Mouse (Mus musculus) stomach, embryonic 16.5 days (tissue): Measurements from ENCODE around the gene Skor1. TPM values are rescaled to one million over a fixed set of nuclear protein-coding genes. Genes with fewer than 3 reads are reported as not detected.

Source experiments
- ATAC-seq: fragments of 200-750 bp; cut with Nextera tagmentation; 2 replicates; pipeline ENCODE4 v1.8.0; 2017; ENCODE audit warnings: moderate number of reproducible peaks, moderate TSS enrichment; ENCODE audit not compliant: insufficient read depth, low FRiP score
- H3K27ac ChIP-seq: fragments of 300-500 bp; sonication (generic); 2 replicates; pipeline ENCODE4 v1.5.1; 2014; ENCODE audit warnings: low read length
- H3K27me3 ChIP-seq: fragments of 300-500 bp; sonication (generic); 2 replicates; pipeline ENCODE4 v1.6.1; 2014; ENCODE audit warnings: low read length, control low read depth, mixed read lengths; ENCODE audit not compliant: control insufficient read depth, insufficient read depth
- H3K36me3 ChIP-seq: fragments of 300-500 bp; sonication (generic); 2 replicates; pipeline ENCODE4 v1.6.1; 2014; ENCODE audit warnings: low read length; ENCODE audit not compliant: control insufficient read depth, insufficient read depth
- H3K4me1 ChIP-seq: fragments of 300-500 bp; sonication (generic); 2 replicates; pipeline ENCODE4 v1.6.1; 2014; ENCODE audit warnings: low read length, control low read depth, mixed read lengths; ENCODE audit not compliant: control insufficient read depth, insufficient read depth
- H3K4me2 ChIP-seq: fragments of 300-500 bp; sonication (generic); 2 replicates; pipeline ENCODE4 v1.6.1; 2014; ENCODE audit warnings: low read depth, low read length, mixed read lengths
- H3K4me3 ChIP-seq: fragments of 300-500 bp; sonication (generic); replicated peaks from 2 replicates; pipeline ENCODE4 v1.5.1; 2014; ENCODE audit warnings: mild to moderate bottlenecking, low read length
- H3K9ac ChIP-seq: fragments of 300-500 bp; sonication (generic); 2 replicates; pipeline ENCODE4 v1.6.1; 2014; ENCODE audit warnings: low read length
- H3K9me3 ChIP-seq: fragments of 300-500 bp; sonication (generic); replicated peaks from 2 replicates; pipeline ENCODE4 v1.6.1; 2016; ENCODE audit warnings: low read length, control low read depth; ENCODE audit not compliant: control insufficient read depth
- WGBS: fragments of 180-500 bp; shearing (Covaris S2); extraction: QIAGEN DNeasy Blood & Tissue Kit; methylation state at CpG from one replicate; pipeline ENCODE4 v1.1.7; 2014; 5-methylcytosine and 5-hydroxymethylcytosine counted together
- polyA plus RNA-seq: library from polyadenylated mRNA; unstranded; fragments of >200 nt; fragmentation: Nextera tagmentation; extraction: Ambion mirVana; gene quantifications from 2 replicates; pipeline ENCODE4 v1.2.1, GENCODE M21; 2015

Skor1 gene
- polyA plus RNA-seq, 1 experiment from 2014 or later: not detected

- no peaks in the 10 kb centered on the region for H3K36me3 ChIP-seq
- H3K4me2 ChIP-seq: peak overlapping the region; percentile 69
- no peaks in the 10 kb centered on the region for H3K27me3 ChIP-seq
- H3K4me3 ChIP-seq: peak overlapping the region; percentile 59
- peaks cover 14% of the 10 kb centered on the region for H3K4me1 ChIP-seq
- peak; percentile 46; the same call in 1 of the 2 replicates for ATAC-seq
- WGBS: 26% methylated on average over 4 of the region's 4 CpGs
- H3K9ac ChIP-seq: peak overlapping the region; percentile 82
- no peaks in the 10 kb centered on the region; the same call in 1 of the 2 replicates for H3K9me3 ChIP-seq
- H3K27ac ChIP-seq: peak overlapping the region; percentile 98
Measured at GRCm38 (mm10) chr9:63108580-63108979, 40.2 kb downstream of the Skor1 start.

DNA sequence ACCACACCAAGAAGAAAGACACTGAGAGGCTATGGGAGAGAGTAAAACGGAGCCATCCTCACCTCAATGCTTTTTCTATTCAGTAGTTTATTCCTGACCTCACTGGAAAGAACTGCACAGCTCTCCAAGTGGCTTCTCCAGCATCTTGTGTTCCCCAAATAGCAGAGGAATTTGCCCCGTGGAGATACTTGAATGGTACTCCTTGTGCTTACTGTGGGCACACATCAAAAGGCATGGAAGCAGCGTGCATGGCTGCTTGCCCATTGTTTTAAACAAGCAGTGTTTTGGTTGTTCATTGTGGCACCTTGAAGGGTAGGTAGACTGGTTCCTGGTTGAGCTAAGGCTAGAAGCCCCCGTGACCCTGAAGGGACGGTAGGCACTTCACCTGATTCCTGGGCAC is 48.1 kb downstream of the Skor1 start:
- Histone ChIP-seq H3K4me3 (no peak overlapping the region), H3K9me3 (peaks cover 4% of the 10 kb centered on the region; the same call in 1 of the 2 replicates), H3K27ac (no peak overlapping the region), H3K9ac (no peak overlapping the region), H3K4me1 (no peaks in the 10 kb centered on the region), H3K36me3 (no peaks in the 10 kb centered on the region), H3K4me2 (no peak overlapping the region), H3K27me3 (no peaks in the 10 kb centered on the region)
- WGBS: 85% methylated on average over 5 of the region's 5 CpGs
- no peak for ATAC-seq

DNA sequence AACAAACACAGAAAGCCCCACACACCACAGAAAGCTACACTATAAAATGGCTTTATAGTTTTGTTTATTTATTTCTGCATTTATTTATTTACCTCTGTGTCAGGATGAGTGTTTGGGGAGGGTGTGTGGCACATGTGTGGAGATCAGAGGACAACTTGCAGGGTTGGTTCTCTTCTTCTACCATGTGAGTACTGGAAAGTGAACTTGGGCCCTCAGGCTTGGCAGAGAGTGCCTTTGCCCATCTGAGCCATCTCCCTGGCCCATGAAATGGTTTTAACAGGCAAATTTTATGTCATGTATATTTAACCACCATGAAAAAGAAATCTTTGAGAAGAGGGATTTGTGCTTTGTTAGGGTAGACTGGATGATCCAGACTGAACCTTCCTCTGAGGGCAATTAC is 48.9 kb downstream of the Skor1 start:
- Histone ChIP-seq H3K4me2 (no peak overlapping the region), H3K9ac (no peak overlapping the region), H3K27ac (no peak overlapping the region), H3K4me3 (no peak overlapping the region), H3K9me3 (peaks cover 4% of the 10 kb centered on the region; the same call in 1 of the 2 replicates), H3K27me3 (no peaks in the 10 kb centered on the region), H3K36me3 (no peaks in the 10 kb centered on the region), H3K4me1 (no peaks in the 10 kb centered on the region)
- ATAC-seq: no peak

DNA sequence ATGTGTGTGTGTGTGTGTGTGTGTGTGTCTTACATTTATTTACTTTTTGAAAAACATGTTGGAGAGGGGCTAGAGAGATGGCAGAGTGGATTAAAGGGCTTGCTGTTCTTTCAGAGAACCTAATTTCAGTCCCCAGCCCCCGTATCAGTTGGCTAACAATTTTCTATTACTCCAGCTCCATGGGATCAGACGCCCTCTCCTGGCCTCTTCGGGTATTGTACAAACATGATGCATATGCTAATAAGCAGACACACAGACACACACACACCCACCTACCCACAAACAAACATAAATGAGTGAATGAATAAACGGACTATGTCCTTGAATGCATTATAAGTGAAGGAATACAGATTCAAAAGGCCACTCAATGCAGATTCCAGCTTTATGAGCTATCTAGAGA is 49.4 kb downstream of the Skor1 start:
- H3K27me3 ChIP-seq: no peaks in the 10 kb centered on the region
- no peak overlapping the region for H3K4me3 ChIP-seq
- 90% methylated on average over 4 of the region's 4 CpGs for WGBS
- H3K9ac ChIP-seq: no peak overlapping the region
- H3K27ac ChIP-seq: no peak overlapping the region
- ATAC-seq: no peak
- H3K36me3 ChIP-seq: no peaks in the 10 kb centered on the region
- H3K4me2 ChIP-seq: no peak overlapping the region
- peaks cover 4% of the 10 kb centered on the region; the same call in 1 of the 2 replicates for H3K9me3 ChIP-seq
- H3K4me1 ChIP-seq: no peaks in the 10 kb centered on the region

DNA sequence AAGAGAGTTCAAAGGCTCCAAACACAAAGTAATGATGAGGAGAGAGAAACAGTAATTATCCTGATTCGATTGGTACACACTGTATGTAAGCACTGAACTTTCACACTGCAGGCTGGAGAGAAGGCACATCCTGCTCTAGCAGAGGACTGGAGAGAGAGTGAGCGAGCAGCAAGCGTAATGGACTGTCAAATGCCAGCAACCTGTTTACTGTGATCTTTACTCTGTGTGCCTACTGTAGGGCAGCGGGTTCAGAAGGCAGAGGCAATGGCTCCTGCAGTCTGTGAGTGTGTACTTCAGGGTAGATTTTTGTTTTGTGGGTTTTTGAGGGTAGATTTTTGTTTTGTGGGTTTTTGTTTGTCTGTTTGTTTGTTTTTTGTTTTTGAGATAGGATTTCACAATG is 49.9 kb downstream of the Skor1 start:
- WGBS: 70% methylated on average over 4 of the region's 4 CpGs
- H3K27me3 ChIP-seq: no peaks in the 10 kb centered on the region
- no peaks in the 10 kb centered on the region for H3K36me3 ChIP-seq
- ATAC-seq: 0 out of 2 replicates have a peak, but pooled peaks have one; percentile 9
- H3K4me2 ChIP-seq: no peak overlapping the region
- peaks cover 4% of the 10 kb centered on the region; the same call in 1 of the 2 replicates for H3K9me3 ChIP-seq
- no peak overlapping the region for H3K9ac ChIP-seq
- no peak overlapping the region for H3K4me3 ChIP-seq
- H3K27ac ChIP-seq: no peak overlapping the region
- H3K4me1 ChIP-seq: no peaks in the 10 kb centered on the region

GRCm38 (mm10) chr9:63097204-63097603 is 51.6 kb downstream of the Skor1 start:
- no peak overlapping the region for H3K4me3 ChIP-seq
- no peak overlapping the region for H3K9ac ChIP-seq
- no peak for ATAC-seq
- H3K9me3 ChIP-seq: peaks cover 4% of the 10 kb centered on the region; the same call in 1 of the 2 replicates
- H3K4me1 ChIP-seq: peaks cover 6% of the 10 kb centered on the region
- H3K27ac ChIP-seq: no peak overlapping the region
- no peaks in the 10 kb centered on the region for H3K27me3 ChIP-seq
- WGBS: 66% methylated on average over 1 of the region's 1 CpGs
- H3K4me2 ChIP-seq: no peak overlapping the region
- H3K36me3 ChIP-seq: no peaks in the 10 kb centered on the region

- no peak for ATAC-seq
- Histone ChIP-seq H3K9me3 (no peaks in the 10 kb centered on the region), H3K27me3 (no peaks in the 10 kb centered on the region), H3K4me1 (peaks cover 19% of the 10 kb centered on the region), H3K4me3 (no peak overlapping the region), H3K27ac (no peak overlapping the region), H3K9ac (no peak overlapping the region), H3K4me2 (no peak overlapping the region), H3K36me3 (no peaks in the 10 kb centered on the region)
- 79% methylated on average over 1 of the region's 1 CpGs for WGBS
Measured at GRCm38 (mm10) chr9:63094030-63094429, 54.7 kb downstream of the Skor1 start.

DNA sequence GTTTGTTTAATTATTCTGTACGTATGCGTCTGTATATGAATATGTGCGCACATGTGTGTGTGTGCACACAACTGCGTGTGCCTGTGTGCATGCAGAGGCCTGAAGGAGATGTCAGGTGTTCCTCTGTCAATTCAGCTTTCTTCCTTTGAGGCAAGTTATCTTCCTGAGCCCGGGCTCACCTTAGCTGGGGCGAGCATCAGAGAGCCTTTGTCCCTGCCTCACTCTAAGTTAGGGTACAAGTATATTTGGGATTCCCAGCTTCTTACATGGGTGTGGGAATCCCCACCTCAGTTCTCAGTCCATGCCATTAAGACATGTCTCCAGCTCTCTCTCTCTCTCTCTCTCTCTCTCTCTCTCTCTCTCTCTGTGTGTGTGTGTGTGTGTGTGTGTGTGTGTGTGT is 56.2 kb downstream of the Skor1 start:
- H3K27me3 ChIP-seq: no peaks in the 10 kb centered on the region
- peak overlapping the region; percentile 59 for H3K4me2 ChIP-seq
- 7% methylated on average over 6 of the region's 6 CpGs for WGBS
- H3K9me3 ChIP-seq: no peaks in the 10 kb centered on the region
- H3K36me3 ChIP-seq: no peaks in the 10 kb centered on the region
- peak overlapping the region; percentile 41 for H3K4me3 ChIP-seq
- peaks cover 19% of the 10 kb centered on the region for H3K4me1 ChIP-seq
- peak overlapping the region; percentile 66 for H3K9ac ChIP-seq
- H3K27ac ChIP-seq: peak overlapping the region; percentile 93
- ATAC-seq: no peak

DNA sequence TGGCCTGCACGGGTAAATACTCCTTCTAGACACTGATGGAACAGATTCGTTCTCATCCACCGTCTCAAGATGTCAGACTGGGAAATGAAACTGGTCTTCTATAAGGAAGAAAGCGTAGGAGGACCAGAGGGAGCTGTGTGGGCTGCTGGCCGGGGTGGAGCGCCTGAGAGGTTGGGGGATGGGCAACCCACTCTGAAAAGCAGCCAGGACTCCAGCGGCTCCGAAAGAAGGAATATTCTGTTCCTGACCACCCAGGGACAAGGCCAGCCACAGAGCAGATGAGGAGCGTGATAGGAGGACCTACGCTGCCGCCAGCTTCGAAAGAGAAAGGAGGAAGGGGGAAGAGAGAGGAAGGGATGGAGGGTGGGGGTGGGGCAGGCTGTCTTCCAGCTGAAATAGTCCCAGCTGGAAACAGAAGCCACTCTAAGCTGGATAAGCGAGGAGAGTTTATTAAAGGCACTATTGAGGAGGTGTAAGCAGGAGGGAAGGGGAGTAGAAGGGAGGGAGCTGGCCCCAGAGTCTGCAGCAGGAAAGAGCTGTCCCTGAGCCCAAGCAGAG is 56.7 kb downstream of the Skor1 start:
- WGBS: 2% methylated on average over 13 of the region's 13 CpGs

More for the DNA sequence above, 56.7 kb downstream of the Skor1 start:
- peak overlapping the region; percentile 41 for H3K4me3 ChIP-seq
- no peaks in the 10 kb centered on the region for H3K9me3 ChIP-seq
- H3K36me3 ChIP-seq: no peaks in the 10 kb centered on the region
- peaks cover 19% of the 10 kb centered on the region for H3K4me1 ChIP-seq
- no peaks in the 10 kb centered on the region for H3K27me3 ChIP-seq
- peak overlapping the region; percentile 93 for H3K27ac ChIP-seq
- H3K9ac ChIP-seq: peak overlapping the region; percentile 66
- peak; percentile 87 for ATAC-seq
- H3K4me2 ChIP-seq: peak overlapping the region; percentile 59
